Mouse (Mus musculus): ENCODE measurements around the gene Vmn1r113. TPM values are rescaled to one million over a fixed set of nuclear protein-coding genes. Genes with fewer than 3 reads are reported as not detected.
"Not testable (repeated sequence)": the region's sequence is repeated elsewhere in the genome, so short reads cannot be mapped to it uniquely, and the experiment has no call there.

Gene Vmn1r113
- not detected in 2 replicates for polyA plus RNA-seq (2016; fragmentation: Nextera tagmentation; extraction: Ambion mirVana)

- not testable (repeated sequence) for H3K27ac ChIP-seq; H3K27me3 ChIP-seq (replicated peaks); H3K4me1 ChIP-seq; H3K9ac ChIP-seq; ATAC-seq; H3K4me2 ChIP-seq; H3K9me3 ChIP-seq (replicated peaks); H3K4me3 ChIP-seq; H3K36me3 ChIP-seq
- 49% methylated on average over 2 of the region's 2 CpGs for WGBS (ENCODE audit: insufficient replicate concordance)
Measured at GRCm38 (mm10) chr7:20786985-20787384, at the start of gene Vmn1r113. TSS of gene Vmn1r113 (plus strand) at chr7:20787285.

- not testable (repeated sequence) for H3K4me1 ChIP-seq; H3K4me3 ChIP-seq; H3K4me2 ChIP-seq; H3K27me3 ChIP-seq (replicated peaks); H3K36me3 ChIP-seq; ATAC-seq; H3K9me3 ChIP-seq (replicated peaks); H3K27ac ChIP-seq; H3K9ac ChIP-seq
- no CpG with 5 or more reads among the region's 3 CpGs for WGBS (ENCODE audit: insufficient replicate concordance)
Measured at GRCm38 (mm10) chr7:20770885-20771284, 16.2 kb upstream of the Vmn1r113 start, which contains the start of gene Vmn1r112. TSS of gene Vmn1r112 (plus strand) at chr7:20771185.

DNA sequence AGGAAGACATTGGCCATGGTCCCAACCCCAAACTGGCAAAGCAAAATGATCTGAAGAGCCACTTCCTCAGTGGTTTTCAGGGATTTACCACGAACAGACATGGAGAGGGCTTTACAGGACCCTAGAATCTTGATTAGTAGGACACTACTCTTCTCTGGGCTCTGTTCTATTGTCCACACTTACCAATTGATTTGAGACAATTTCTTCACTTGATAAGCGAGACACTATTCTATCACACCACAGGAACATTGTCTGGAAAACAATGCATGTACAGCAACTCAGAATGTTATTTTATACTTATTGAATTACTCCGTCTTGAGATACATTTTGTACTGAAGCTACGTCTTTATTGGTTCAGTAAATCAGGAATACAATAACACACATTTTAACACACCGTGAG lies 25.0 kb downstream of the Vmn1r113 start, which contains the start of gene Vmn1r114:
Gene Vmn1r114, minus strand, starts transcription at position 101 of the 400 bp plus-strand sequence.
- ATAC-seq; H3K4me1 ChIP-seq; H3K4me3 ChIP-seq; H3K9me3 ChIP-seq (replicated peaks); H3K4me2 ChIP-seq; H3K27ac ChIP-seq; H3K36me3 ChIP-seq; H3K27me3 ChIP-seq (replicated peaks); H3K9ac ChIP-seq: not testable (repeated sequence)
- WGBS (ENCODE audit: insufficient replicate concordance): no CpG with 5 or more reads among the region's 5 CpGs

Other genes starting within 250 kb of the Vmn1r113 start
- gene Gm5726, start 241.5 kb upstream of the Vmn1r113 start, polyA plus RNA-seq (2016; fragmentation: Nextera tagmentation; extraction: Ambion mirVana): not detected in 2 replicates
- gene Gm4141, start 211.0 kb upstream of the Vmn1r113 start, polyA plus RNA-seq (2016; fragmentation: Nextera tagmentation; extraction: Ambion mirVana): not detected in 2 replicates
- gene Gm4513, start 188.3 kb upstream of the Vmn1r113 start, polyA plus RNA-seq (2016; fragmentation: Nextera tagmentation; extraction: Ambion mirVana): not detected in 2 replicates
- not detected in 2 replicates for gene Vmn1r107, start 118.4 kb upstream of the Vmn1r113 start, polyA plus RNA-seq (2016; fragmentation: Nextera tagmentation; extraction: Ambion mirVana)
- gene Vmn1r111, start 84.1 kb upstream of the Vmn1r113 start, polyA plus RNA-seq (2016; fragmentation: Nextera tagmentation; extraction: Ambion mirVana): not detected in 2 replicates
- gene Gm10668, start 56.7 kb upstream of the Vmn1r113 start, polyA plus RNA-seq (2016; fragmentation: Nextera tagmentation; extraction: Ambion mirVana): not detected in 2 replicates
- not detected in 2 replicates for gene Vmn1r112, start 16.1 kb upstream of the Vmn1r113 start, polyA plus RNA-seq (2016; fragmentation: Nextera tagmentation; extraction: Ambion mirVana)
- gene Vmn1r114, start 24.9 kb downstream of the Vmn1r113 start, polyA plus RNA-seq (2016; fragmentation: Nextera tagmentation; extraction: Ambion mirVana): not detected in 2 replicates
- not detected in 2 replicates for gene Vmn1r115, start 57.7 kb downstream of the Vmn1r113 start, polyA plus RNA-seq (2016; fragmentation: Nextera tagmentation; extraction: Ambion mirVana)
- not detected in 2 replicates for gene Vmn1r116, start 85.0 kb downstream of the Vmn1r113 start, polyA plus RNA-seq (2016; fragmentation: Nextera tagmentation; extraction: Ambion mirVana)
- gene Vmn1r117, start 96.8 kb downstream of the Vmn1r113 start, polyA plus RNA-seq (2016; fragmentation: Nextera tagmentation; extraction: Ambion mirVana): not detected in 2 replicates
- gene Vmn1r118, start 125.1 kb downstream of the Vmn1r113 start, polyA plus RNA-seq (2016; fragmentation: Nextera tagmentation; extraction: Ambion mirVana): not detected in 2 replicates
- gene Vmn1r119, start 225.2 kb downstream of the Vmn1r113 start, polyA plus RNA-seq (2016; fragmentation: Nextera tagmentation; extraction: Ambion mirVana): not detected in 2 replicates

Data from liver, embryonic 12.5 days (tissue).